Mouse (Mus musculus): ENCODE results near the gene Smg1. TPM values are rescaled to one million over a fixed set of nuclear protein-coding genes. Genes with fewer than 3 reads are reported as not detected.
A peak's percentile ranks its signal among the peaks of the same experiment; 100 is the strongest.

The Smg1 gene
- total RNA-seq (2017), result 61.4 and 70.0 TPM in 2 replicates

GRCm38 (mm10) chr7:118243453-118244385 lies at the start of gene Smg1:
Gene Smg1 (minus strand): TSS chr7:118243670.
- ATAC-seq (replicated peaks; ENCODE audit: low read depth, poor library complexity, severe bottlenecking), result peak; percentile 91

GRCm38 (mm10) chr7:118283186-118283585 lies 39.7 kb upstream of the Smg1 start:
- peak; percentile 84 for ATAC-seq (replicated peaks; ENCODE audit: low read depth, poor library complexity, severe bottlenecking)

- ATAC-seq (replicated peaks; ENCODE audit: low read depth, poor library complexity, severe bottlenecking), result no peak
Measured at GRCm38 (mm10) chr7:118282543-118282942, 39.1 kb upstream of the Smg1 start.

DNA sequence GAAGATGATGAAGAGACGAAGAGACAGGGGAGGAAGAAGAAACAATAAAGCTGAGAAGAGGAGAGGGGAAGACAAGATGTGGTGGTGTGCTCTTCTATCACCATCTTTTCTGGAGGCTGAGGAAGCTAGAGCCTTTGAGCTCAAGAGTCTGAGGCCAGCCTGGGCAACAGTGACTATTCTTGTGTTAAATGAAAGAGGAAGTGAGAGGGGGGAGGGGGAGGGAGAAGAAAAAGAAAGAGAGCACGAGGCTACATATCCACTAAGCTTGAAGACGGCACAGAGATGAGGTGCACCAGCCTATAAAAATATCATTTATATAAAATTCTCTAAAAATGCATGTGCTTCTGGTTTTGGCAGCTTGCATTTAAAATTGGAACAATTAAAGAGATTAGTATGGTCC lies 36.1 kb upstream of the Smg1 start:
- peak; percentile 56 for ATAC-seq (replicated peaks; ENCODE audit: low read depth, poor library complexity, severe bottlenecking)

GRCm38 (mm10) chr7:118277335-118277910 lies 34.0 kb upstream of the Smg1 start:
- peak; percentile 79 for ATAC-seq (replicated peaks; ENCODE audit: low read depth, poor library complexity, severe bottlenecking)

DNA sequence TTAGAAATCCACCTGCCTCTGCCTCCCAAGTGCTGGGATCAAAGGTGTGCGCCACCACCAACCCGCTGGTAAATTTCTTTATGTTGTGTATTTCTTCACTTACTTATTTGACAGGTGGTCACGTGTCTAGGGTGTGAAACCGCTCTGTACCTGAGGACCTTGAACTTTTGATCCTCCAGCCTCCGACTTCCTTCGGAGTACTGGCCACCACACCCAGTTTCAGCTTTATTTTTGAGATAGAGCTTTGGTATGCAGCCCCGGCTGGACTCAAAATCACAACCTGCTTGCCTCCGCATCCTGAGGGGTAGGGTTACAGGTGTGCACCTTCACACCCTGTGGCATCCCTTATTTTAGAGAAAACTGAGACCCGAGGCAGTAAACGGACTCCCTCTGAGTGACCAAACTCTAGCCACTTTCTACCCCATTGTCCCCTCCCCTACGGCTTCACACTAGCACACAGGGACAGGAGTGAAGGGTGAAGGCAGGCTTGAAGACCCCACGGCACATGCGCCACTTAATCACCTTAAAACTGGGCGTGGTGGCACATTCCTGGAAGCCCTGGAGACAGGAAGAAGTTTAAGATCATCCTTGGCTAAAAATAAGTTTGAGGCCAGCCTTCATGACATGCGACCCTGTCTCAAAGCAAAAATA lies 33.3 kb upstream of the Smg1 start:
- ATAC-seq (replicated peaks; ENCODE audit: low read depth, poor library complexity, severe bottlenecking), result no peak

DNA sequence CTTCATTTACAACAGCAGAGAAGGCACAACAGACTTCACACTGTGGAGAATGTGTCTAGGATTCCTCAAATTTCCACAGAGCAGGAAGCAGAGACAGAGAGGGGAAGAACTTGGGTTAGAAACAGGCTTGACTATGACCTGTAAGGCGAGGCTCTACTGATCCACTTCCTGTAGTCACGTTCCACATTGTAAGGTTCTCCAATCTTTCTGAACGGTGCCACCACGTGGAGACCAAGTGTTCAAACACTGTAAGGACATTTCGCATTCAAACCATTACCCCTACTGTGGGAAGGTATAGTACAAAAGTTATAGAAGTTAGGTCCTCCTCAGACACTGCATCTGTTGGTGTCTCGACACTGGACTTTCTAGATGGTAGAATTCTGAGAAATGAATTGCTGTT lies 31.8 kb upstream of the Smg1 start:
- ATAC-seq (replicated peaks; ENCODE audit: low read depth, poor library complexity, severe bottlenecking), result peak; percentile 64

- ATAC-seq (replicated peaks; ENCODE audit: low read depth, poor library complexity, severe bottlenecking), result no peak
Measured at GRCm38 (mm10) chr7:118274851-118275250, 31.4 kb upstream of the Smg1 start.

DNA sequence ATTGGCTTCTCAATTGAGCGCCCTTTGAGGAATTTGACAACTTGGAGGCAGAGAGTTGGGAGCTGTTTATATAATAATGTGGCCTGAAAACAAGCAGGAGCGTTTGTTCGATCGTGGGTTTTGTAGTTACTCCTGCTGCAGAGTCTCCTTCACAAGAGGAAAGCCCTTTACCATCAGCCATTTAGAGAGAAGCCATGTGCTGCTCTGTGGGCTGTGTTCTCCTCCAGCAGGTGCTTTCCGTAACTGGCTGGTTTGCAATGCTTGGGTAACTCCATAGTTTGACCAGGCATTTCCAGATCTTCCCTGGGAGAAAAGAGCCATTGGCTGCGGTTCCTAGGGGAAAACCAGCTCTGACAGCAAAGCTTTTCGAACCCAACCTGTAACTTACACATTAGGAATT lies 30.7 kb upstream of the Smg1 start:
- no peak for ATAC-seq (replicated peaks; ENCODE audit: low read depth, poor library complexity, severe bottlenecking)

DNA sequence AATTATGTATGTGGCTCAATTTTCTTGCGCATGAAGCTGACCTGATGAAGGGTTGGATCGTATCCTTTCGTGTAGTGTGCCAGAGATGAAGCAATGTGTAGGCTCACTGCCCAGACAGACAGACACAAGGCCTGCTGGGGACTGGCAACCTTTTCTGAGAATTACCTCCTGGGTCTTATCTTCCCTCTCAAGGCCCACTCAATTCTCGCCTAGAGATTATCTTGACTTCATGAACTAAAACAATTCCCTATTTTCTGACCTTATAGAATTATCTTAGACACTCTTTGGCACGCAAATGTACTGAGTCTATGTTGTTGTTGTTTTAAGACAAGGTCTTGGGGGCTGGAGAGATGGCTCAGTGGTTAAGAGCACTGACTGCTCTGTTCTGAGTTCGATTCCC lies 22.6 kb upstream of the Smg1 start:
- no peak for ATAC-seq (replicated peaks; ENCODE audit: low read depth, poor library complexity, severe bottlenecking)

- no peak for ATAC-seq (replicated peaks; ENCODE audit: low read depth, poor library complexity, severe bottlenecking)
Measured at GRCm38 (mm10) chr7:118263606-118264005, 20.1 kb upstream of the Smg1 start.

DNA sequence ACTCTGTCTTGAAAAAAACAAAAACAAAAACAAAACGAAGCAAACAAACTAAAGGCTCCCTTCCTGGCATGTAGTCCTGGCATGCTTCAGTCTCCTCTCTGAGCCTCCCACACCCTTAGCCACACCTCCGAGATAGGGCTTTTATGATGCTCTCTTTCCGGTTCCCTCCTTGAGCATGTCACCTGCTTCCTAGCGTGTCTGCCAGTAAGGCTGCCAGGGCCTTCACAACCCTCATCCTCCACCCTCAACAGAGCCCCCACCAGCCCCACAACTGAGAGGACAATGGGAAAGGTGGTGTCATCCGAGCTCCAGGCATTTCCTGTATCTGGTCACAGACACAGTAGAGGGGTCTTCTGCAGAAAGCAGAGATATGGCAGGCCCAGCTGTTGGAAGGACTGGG lies 18.9 kb upstream of the Smg1 start:
- no peak for ATAC-seq (replicated peaks; ENCODE audit: low read depth, poor library complexity, severe bottlenecking)

DNA sequence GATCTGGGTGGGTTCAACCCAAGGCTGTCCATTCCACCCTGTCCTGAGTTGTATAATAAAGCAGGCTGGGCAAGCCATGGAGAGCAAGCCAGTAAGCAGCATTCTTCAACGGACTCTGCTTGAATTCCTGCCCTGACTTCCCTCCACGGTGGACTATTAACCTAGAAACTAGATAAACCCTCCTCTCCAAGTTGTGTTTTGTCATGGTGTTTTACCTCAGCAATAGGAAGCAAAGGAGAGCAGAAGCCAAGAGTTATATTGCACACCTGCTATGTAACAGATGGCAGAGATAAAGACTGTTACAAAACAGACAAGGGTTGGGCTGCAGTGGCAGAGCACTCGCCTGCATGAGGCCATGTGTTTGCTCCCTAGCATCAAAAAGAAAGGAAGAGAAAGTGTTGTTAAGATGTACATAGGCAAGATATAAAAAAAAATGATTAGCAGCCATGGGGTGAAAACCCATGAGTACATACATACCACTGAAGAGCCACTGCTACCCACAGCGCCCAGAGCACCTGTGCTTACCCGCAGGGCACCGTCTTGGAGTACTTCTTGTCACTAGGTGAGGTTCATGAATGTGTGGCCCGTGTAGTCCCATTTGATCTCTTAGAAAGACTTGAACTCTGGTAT lies 16.3 kb upstream of the Smg1 start:
- no peak for ATAC-seq (replicated peaks; ENCODE audit: low read depth, poor library complexity, severe bottlenecking)

DNA sequence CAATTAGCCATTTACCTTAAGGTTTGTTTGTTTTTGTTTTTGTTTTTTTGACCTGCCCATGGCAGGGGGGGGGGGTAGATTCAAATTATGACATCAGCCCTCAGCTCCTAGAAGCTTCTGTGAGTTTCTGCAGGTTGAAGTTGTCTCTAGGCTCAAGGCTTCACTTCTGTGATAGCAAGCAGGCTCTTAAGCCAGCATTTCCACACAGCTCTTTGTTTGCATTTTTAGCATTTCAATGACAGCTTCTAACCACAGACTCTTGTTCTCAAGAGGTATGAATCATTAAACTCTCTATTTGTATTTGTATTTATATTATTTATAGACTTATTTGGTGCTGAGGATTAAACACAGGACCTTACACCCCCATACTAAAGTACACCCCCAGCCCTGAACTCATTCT lies 15.0 kb upstream of the Smg1 start:
- no peak for ATAC-seq (replicated peaks; ENCODE audit: low read depth, poor library complexity, severe bottlenecking)

GRCm38 (mm10) chr7:118256740-118257139 lies 13.3 kb upstream of the Smg1 start:
- no peak for ATAC-seq (replicated peaks; ENCODE audit: low read depth, poor library complexity, severe bottlenecking)

DNA sequence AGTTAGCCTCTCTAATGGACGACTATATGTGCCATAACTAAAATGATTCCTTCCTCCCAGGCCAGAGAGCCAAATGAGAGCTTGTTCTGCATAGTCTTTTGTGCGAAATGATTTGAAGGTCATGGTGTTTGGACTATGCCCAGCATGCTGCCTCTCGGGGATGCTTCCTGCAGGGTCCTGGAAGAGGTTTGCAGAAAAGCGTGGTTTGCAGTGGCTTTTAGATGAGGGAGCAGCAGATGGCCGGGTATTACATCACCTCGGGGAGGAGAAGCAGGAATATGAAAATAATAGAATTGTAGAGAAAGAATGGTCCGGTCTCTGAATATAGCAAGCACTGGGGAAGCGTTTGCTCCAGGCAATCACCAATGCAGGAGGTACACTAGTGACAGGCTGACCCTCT lies 11.0 kb upstream of the Smg1 start:
- ATAC-seq (replicated peaks; ENCODE audit: low read depth, poor library complexity, severe bottlenecking), result no peak

GRCm38 (mm10) chr7:118254015-118254414 lies 10.5 kb upstream of the Smg1 start:
- 0 out of 2 replicates have a peak, but pooled peaks have one; percentile 35 for ATAC-seq (replicated peaks; ENCODE audit: low read depth, poor library complexity, severe bottlenecking)

- no peak for ATAC-seq (replicated peaks; ENCODE audit: low read depth, poor library complexity, severe bottlenecking)
Measured at GRCm38 (mm10) chr7:118252979-118253378, 9.5 kb upstream of the Smg1 start.

- ATAC-seq (replicated peaks; ENCODE audit: low read depth, poor library complexity, severe bottlenecking), result no peak
Measured at GRCm38 (mm10) chr7:118252349-118252748, 8.9 kb upstream of the Smg1 start.

DNA sequence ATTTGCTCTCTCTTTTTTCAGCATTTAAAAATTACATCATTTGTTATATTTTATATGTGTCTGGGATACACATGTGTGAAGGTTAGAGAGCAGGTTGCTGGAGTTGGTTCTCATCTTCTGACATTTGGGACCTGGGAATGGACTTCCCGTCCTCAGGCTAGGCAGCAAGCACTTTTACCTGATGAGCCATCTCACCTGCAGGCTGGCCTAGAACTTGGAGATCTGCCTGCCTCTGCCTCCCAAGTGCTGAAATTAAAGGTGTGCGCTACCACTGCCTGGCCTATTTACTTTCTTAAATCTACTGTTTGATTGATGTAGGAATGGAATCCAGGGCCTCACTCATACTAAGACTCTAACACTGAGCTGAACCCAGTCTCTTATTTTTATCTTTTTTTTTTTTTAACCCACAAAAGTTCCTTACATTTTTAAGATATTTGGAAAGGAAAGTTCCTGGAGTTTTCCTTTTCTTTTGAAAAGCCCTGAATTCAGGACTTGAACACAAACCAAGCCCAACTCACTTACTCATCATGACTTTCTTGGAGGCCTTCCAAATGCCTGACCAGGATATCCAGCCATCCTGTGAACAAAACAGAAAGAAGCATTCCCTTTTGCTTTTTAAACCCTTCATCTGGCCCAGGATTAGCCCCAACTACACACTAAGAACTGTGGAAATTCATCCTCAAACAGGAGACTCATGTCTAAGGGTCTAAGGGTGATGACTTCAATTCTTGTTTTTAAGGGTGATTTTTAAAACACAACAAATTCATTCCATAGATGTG lies 8.1 kb upstream of the Smg1 start:
- ATAC-seq (replicated peaks; ENCODE audit: low read depth, poor library complexity, severe bottlenecking), result no peak

Data from common myeloid progenitor, adult 5-6 weeks (primary cell).